Mouse (Mus musculus): ENCODE measurements around the gene Ltn1.

DNA sequence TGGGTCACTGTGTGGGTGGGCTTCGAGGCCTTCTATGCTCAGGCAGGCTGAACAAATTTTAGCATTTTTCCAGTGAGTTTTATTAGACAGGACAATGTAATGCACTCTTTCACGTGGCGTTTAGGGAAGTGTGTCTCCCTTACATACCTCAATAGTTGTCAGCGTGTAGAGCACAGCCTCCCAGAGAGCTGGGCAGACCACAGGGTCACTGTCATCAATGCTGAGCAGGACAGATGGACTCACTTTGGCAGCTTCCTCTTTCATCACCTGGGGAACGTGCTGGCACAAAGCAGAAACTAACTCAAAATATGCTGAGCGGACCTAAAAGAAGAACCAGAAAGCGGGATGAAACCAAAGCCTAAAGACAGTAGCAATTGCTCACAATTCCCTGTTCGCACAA, 11.8 kb downstream of the Ltn1 start:
- TF ChIP-seq CTCF (IDR thresholded peaks at IDR 0.05; ENCODE audit: borderline replicate concordance, insufficient read depth, low read depth, low read length) = no peak
- no peak for TF ChIP-seq POLR2A (IDR thresholded peaks at IDR 0.05; ENCODE audit: borderline replicate concordance, insufficient read depth, low read length)

Measured in cerebellum, adult 2 months (tissue).